Mouse (Mus musculus) midbrain, embryonic 16.5 days (tissue): Measurements from ENCODE around the gene Ehd1. TPM values are rescaled to one million over a fixed set of nuclear protein-coding genes. Genes with fewer than 3 reads are reported as not detected.

Experiments used
- ATAC-seq: fragments of 200-750 bp; cut with Nextera tagmentation; 2 replicates; pipeline ENCODE4 v1.8.0; 2017; ENCODE audit warnings: moderate TSS enrichment
- H3K27ac ChIP-seq: fragments of 300-500 bp; sonication (generic); 2 replicates; pipeline ENCODE4 v1.5.1; 2014; ENCODE audit warnings: mild to moderate bottlenecking, low read length, mixed read lengths
- H3K27me3 ChIP-seq: fragments of 300-500 bp; sonication (generic); 2 replicates; pipeline ENCODE4 v1.6.1; 2014; ENCODE audit warnings: low read depth, low read length, mixed read lengths; ENCODE audit not compliant: control insufficient read depth, insufficient read depth
- H3K36me3 ChIP-seq: fragments of 300-500 bp; sonication (generic); 2 replicates; pipeline ENCODE4 v1.6.1; 2014; ENCODE audit warnings: mild to moderate bottlenecking, low read length, moderate library complexity, mixed read lengths; ENCODE audit not compliant: control insufficient read depth, insufficient read depth
- H3K4me1 ChIP-seq: fragments of 300-500 bp; sonication (generic); 2 replicates; pipeline ENCODE4 v1.6.1; 2014; ENCODE audit warnings: mild to moderate bottlenecking, low read length, mixed read lengths; ENCODE audit not compliant: control insufficient read depth, insufficient read depth
- H3K4me2 ChIP-seq: fragments of 300-500 bp; sonication (generic); 2 replicates; pipeline ENCODE4 v1.6.1; 2014; ENCODE audit warnings: mild to moderate bottlenecking, low read length, mixed read lengths
- H3K4me3 ChIP-seq: fragments of 300-500 bp; sonication (generic); 2 replicates; pipeline ENCODE4 v1.5.1; 2014; ENCODE audit warnings: low read depth, mild to moderate bottlenecking, low read length, moderate library complexity, mixed read lengths
- H3K9ac ChIP-seq: fragments of 300-500 bp; sonication (generic); 2 replicates; pipeline ENCODE4 v1.6.1; 2014; ENCODE audit warnings: low read depth, low read length, mixed read lengths
- H3K9me3 ChIP-seq: fragments of 300-500 bp; sonication (generic); replicated peaks from 2 replicates; pipeline ENCODE4 v1.6.1; 2014; ENCODE audit warnings: mild to moderate bottlenecking, low read length, mixed read lengths; ENCODE audit not compliant: control insufficient read depth, poor library complexity, severe bottlenecking
- WGBS: fragments of 180-500 bp; shearing (Covaris S2); extraction: QIAGEN DNeasy Blood & Tissue Kit; methylation state at CpG from one replicate; pipeline ENCODE4 v1.1.7; 2014; 5-methylcytosine and 5-hydroxymethylcytosine counted together
- polyA plus RNA-seq: library from polyadenylated mRNA; unstranded; fragments of >200 nt; fragmentation: Nextera tagmentation; extraction: Ambion mirVana; gene quantifications from 2 replicates; pipeline ENCODE4 v1.2.1, GENCODE M21; 2015

Gene Ehd1
- polyA plus RNA-seq, 1 experiment from 2014 or later, result 99.6 TPM

GRCm38 (mm10) chr19:6265727-6266182, 10.8 kb upstream of the Ehd1 start:
- H3K4me3 ChIP-seq, result no peak overlapping the region
- 68% methylated on average over 6 of the region's 6 CpGs for WGBS

GRCm38 (mm10) chr19:6267306-6268169, 9.0 kb upstream of the Ehd1 start:
- H3K4me1 ChIP-seq, result no peaks in the 10 kb centered on the region
- no peaks in the 10 kb centered on the region for H3K9me3 ChIP-seq
- no peak overlapping the region for H3K4me3 ChIP-seq
- H3K27me3 ChIP-seq, result no peaks in the 10 kb centered on the region
- H3K9ac ChIP-seq, result no peak overlapping the region
- no peak overlapping the region for H3K27ac ChIP-seq
- WGBS, result 74% methylated on average over 11 of the region's 11 CpGs
- no peaks in the 10 kb centered on the region; the same call in 1 of the 2 replicates for H3K36me3 ChIP-seq
- no peak for ATAC-seq
- no peak overlapping the region for H3K4me2 ChIP-seq

More at GRCm38 (mm10) chr19:6265727-6266182, 10.8 kb upstream of the Ehd1 start:
- no peaks in the 10 kb centered on the region for H3K9me3 ChIP-seq
- ATAC-seq, result no peak
- H3K36me3 ChIP-seq, result peaks cover 10% of the 10 kb centered on the region
- H3K4me2 ChIP-seq, result no peak overlapping the region
- no peak overlapping the region for H3K9ac ChIP-seq
- no peaks in the 10 kb centered on the region for H3K4me1 ChIP-seq
- H3K27me3 ChIP-seq, result no peaks in the 10 kb centered on the region
- H3K27ac ChIP-seq, result no peak overlapping the region

- 13% methylated on average over 8 of the region's 8 CpGs for WGBS
- H3K27ac ChIP-seq, result no peak overlapping the region
- no peaks in the 10 kb centered on the region for H3K9me3 ChIP-seq
- no peak overlapping the region for H3K4me3 ChIP-seq
- no peak overlapping the region for H3K4me2 ChIP-seq
- H3K9ac ChIP-seq, result no peak overlapping the region
- no peak for ATAC-seq
- no peaks in the 10 kb centered on the region for H3K4me1 ChIP-seq
- no peaks in the 10 kb centered on the region for H3K27me3 ChIP-seq
- no peaks in the 10 kb centered on the region for H3K36me3 ChIP-seq
Measured at GRCm38 (mm10) chr19:6268170-6268528, 8.4 kb upstream of the Ehd1 start.

DNA sequence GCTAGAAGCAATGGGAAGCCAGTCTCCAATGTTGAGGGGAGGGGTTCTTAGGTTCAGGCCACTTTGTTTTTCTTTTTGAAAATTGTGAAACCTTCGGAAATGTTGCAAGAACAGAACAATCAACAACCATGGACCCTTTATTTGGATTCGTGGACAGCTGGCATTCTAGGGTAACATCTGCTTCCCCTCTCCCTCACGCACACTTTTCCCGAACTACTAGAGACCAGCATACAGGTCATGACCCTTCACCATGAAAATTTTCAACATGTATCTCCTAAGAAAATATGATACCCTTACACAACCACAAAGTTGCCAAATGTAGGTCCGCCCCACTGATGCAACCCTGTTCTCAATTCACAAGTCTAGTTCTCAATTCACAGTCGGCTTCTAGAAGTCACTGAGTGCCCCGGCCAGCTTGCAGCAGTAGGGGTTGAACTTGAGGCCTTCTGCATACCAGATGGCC, 7.8 kb upstream of the Ehd1 start:
- no peaks in the 10 kb centered on the region for H3K4me1 ChIP-seq
- no peak overlapping the region for H3K9ac ChIP-seq
- no peaks in the 10 kb centered on the region for H3K27me3 ChIP-seq
- H3K9me3 ChIP-seq, result no peaks in the 10 kb centered on the region
- H3K4me2 ChIP-seq, result no peak overlapping the region
- 86% methylated on average over 7 of the region's 7 CpGs for WGBS
- H3K36me3 ChIP-seq, result no peaks in the 10 kb centered on the region
- ATAC-seq, result no peak
- no peak overlapping the region for H3K4me3 ChIP-seq
- no peak overlapping the region for H3K27ac ChIP-seq

DNA sequence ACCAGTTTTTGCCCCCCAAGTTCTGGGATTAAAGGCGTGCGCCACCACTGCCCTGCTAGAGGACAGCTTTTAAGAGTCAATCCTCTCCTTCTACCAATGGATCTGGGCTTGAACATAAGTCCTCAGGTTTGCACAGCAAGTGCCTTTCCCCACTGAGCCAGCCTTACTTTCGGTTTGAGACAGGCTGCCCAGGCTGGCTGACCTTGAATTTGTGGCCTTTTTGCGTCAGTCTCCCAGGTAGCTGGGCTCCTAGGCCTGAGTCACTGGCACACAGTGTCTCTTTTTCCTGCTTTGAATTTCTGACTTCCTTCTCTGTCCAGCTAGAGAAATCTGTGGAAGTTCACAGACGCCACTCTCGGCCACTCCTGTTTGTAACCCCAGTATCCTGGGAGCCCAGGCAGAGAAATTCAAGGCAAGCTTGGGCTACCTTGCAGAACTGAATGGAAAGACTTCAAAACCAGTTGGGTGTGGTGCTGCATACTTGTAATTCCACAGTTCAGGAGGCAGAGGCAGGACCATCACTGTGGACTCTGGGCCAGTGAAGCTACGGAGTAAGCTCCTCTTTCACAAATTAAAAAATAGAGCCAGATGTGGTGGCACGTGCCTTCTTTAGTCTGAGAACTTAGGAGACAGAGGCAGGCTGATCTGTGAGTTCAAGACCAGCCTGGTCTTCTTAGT, 6.6 kb upstream of the Ehd1 start:
- no peaks in the 10 kb centered on the region for H3K36me3 ChIP-seq
- no peak overlapping the region for H3K9ac ChIP-seq
- no peak overlapping the region for H3K4me3 ChIP-seq
- H3K27me3 ChIP-seq, result no peaks in the 10 kb centered on the region
- no peak for ATAC-seq
- H3K4me1 ChIP-seq, result no peaks in the 10 kb centered on the region
- no peak overlapping the region for H3K4me2 ChIP-seq
- H3K27ac ChIP-seq, result no peak overlapping the region
- 85% methylated on average over 8 of the region's 8 CpGs for WGBS
- no peaks in the 10 kb centered on the region for H3K9me3 ChIP-seq

GRCm38 (mm10) chr19:6270661-6271060, 5.9 kb upstream of the Ehd1 start:
- Histone ChIP-seq H3K4me2 (no peak overlapping the region), H3K9ac (no peak overlapping the region), H3K27ac (no peak overlapping the region), H3K27me3 (no peaks in the 10 kb centered on the region), H3K4me3 (no peak overlapping the region), H3K36me3 (no peaks in the 10 kb centered on the region), H3K9me3 (no peaks in the 10 kb centered on the region), H3K4me1 (peaks cover 1% of the 10 kb centered on the region)
- ATAC-seq, result no peak
- WGBS, result 63% methylated on average over 9 of the region's 9 CpGs

DNA sequence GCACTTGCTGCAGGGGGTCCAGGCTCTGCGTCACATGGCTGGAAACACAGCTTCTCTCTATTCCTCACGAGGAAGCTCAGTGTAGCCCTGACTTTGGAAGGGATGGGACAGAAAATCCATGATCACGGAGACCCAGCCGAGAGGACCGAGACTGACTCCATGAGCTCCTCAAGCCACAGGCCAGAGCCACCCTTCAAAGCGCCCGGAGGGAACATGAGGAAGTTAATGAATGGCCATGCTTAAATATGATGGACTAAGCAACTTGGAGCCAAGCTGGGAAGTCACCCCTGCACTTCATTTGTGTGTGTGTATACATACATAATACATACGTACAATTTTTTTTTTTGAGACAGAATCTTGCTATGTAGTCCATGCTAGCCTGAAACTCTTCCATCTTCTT, 5.3 kb upstream of the Ehd1 start:
- H3K9ac ChIP-seq, result no peak overlapping the region
- ATAC-seq, result no peak
- H3K36me3 ChIP-seq, result no peaks in the 10 kb centered on the region
- H3K4me1 ChIP-seq, result peaks cover 6% of the 10 kb centered on the region
- H3K4me3 ChIP-seq, result no peak overlapping the region
- no peaks in the 10 kb centered on the region for H3K9me3 ChIP-seq
- no peaks in the 10 kb centered on the region for H3K27me3 ChIP-seq
- WGBS, result 32% methylated on average over 8 of the region's 8 CpGs
- H3K4me2 ChIP-seq, result no peak overlapping the region
- H3K27ac ChIP-seq, result no peak overlapping the region

DNA sequence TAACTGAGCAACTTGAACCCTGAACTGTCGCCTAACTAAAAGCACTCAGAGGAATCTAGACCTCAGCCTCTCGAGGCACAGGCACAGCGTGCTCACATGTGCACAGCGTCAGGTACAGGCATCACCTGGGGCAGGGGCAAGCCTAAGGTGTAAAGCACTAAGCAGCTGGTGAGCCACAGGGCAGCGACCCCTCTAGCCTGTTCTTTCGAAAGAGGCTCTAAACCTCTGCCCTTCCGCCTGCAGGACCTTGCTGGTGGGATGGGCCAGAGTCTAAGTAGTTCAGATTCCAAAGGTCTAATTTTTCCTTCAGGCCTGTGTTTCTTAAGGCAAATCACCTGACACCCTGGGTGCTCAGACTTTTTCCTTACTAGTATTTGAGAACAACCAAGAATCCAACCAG, 4.5 kb upstream of the Ehd1 start:
- H3K27ac ChIP-seq, result no peak overlapping the region
- no peak overlapping the region for H3K4me3 ChIP-seq
- H3K9ac ChIP-seq, result no peak overlapping the region
- WGBS, result 68% methylated on average over 7 of the region's 7 CpGs
- no peaks in the 10 kb centered on the region for H3K9me3 ChIP-seq
- H3K4me2 ChIP-seq, result no peak overlapping the region
- no peaks in the 10 kb centered on the region for H3K36me3 ChIP-seq
- ATAC-seq, result no peak
- no peaks in the 10 kb centered on the region for H3K27me3 ChIP-seq
- peaks cover 6% of the 10 kb centered on the region for H3K4me1 ChIP-seq

DNA sequence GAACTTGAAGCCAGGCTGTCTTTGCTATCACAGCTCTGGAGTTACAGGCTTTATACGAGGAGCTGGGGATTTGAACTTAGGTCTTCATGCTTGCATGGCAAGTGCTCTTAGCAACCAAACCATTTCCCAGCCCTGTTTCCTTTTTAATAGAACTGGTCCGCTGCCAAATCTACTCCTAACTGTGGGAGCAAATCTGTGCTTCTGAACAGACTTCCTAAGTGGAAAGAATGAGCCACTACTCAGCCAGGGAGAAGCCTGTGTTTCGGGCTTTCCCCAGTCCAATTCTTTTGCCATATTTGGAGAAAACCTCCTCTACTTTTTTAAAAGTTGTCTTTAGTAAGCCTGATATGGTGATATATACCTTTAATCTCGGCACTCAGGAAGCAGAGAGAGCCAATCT, 3.8 kb upstream of the Ehd1 start:
- H3K4me1 ChIP-seq, result peaks cover 6% of the 10 kb centered on the region
- WGBS, result 84% methylated on average over 4 of the region's 4 CpGs
- no peak overlapping the region for H3K9ac ChIP-seq
- H3K4me3 ChIP-seq, result no peak overlapping the region
- ATAC-seq, result no peak
- H3K27me3 ChIP-seq, result no peaks in the 10 kb centered on the region
- H3K27ac ChIP-seq, result no peak overlapping the region
- H3K9me3 ChIP-seq, result no peaks in the 10 kb centered on the region
- H3K36me3 ChIP-seq, result no peaks in the 10 kb centered on the region
- no peak overlapping the region for H3K4me2 ChIP-seq
